Mouse (Mus musculus) midbrain, embryonic 16.5 days (tissue): ENCODE results near the gene Sec31a. TPM values are rescaled to one million over a fixed set of nuclear protein-coding genes. Genes with fewer than 3 reads are reported as not detected.

Experiments used
- ATAC-seq: fragments of 200-750 bp; cut with Nextera tagmentation; 2 replicates; pipeline ENCODE4 v1.8.0; 2017; ENCODE audit warnings: moderate TSS enrichment
- H3K27ac ChIP-seq: fragments of 300-500 bp; sonication (generic); 2 replicates; pipeline ENCODE4 v1.5.1; 2014; ENCODE audit warnings: mild to moderate bottlenecking, low read length, mixed read lengths
- H3K27me3 ChIP-seq: fragments of 300-500 bp; sonication (generic); 2 replicates; pipeline ENCODE4 v1.6.1; 2014; ENCODE audit warnings: low read depth, low read length, mixed read lengths; ENCODE audit not compliant: control insufficient read depth, insufficient read depth
- H3K36me3 ChIP-seq: fragments of 300-500 bp; sonication (generic); 2 replicates; pipeline ENCODE4 v1.6.1; 2014; ENCODE audit warnings: mild to moderate bottlenecking, low read length, moderate library complexity, mixed read lengths; ENCODE audit not compliant: control insufficient read depth, insufficient read depth
- H3K4me1 ChIP-seq: fragments of 300-500 bp; sonication (generic); 2 replicates; pipeline ENCODE4 v1.6.1; 2014; ENCODE audit warnings: mild to moderate bottlenecking, low read length, mixed read lengths; ENCODE audit not compliant: control insufficient read depth, insufficient read depth
- H3K4me2 ChIP-seq: fragments of 300-500 bp; sonication (generic); 2 replicates; pipeline ENCODE4 v1.6.1; 2014; ENCODE audit warnings: mild to moderate bottlenecking, low read length, mixed read lengths
- H3K4me3 ChIP-seq: fragments of 300-500 bp; sonication (generic); 2 replicates; pipeline ENCODE4 v1.5.1; 2014; ENCODE audit warnings: low read depth, mild to moderate bottlenecking, low read length, moderate library complexity, mixed read lengths
- H3K9ac ChIP-seq: fragments of 300-500 bp; sonication (generic); 2 replicates; pipeline ENCODE4 v1.6.1; 2014; ENCODE audit warnings: low read depth, low read length, mixed read lengths
- H3K9me3 ChIP-seq: fragments of 300-500 bp; sonication (generic); replicated peaks from 2 replicates; pipeline ENCODE4 v1.6.1; 2014; ENCODE audit warnings: mild to moderate bottlenecking, low read length, mixed read lengths; ENCODE audit not compliant: control insufficient read depth, poor library complexity, severe bottlenecking
- WGBS: fragments of 180-500 bp; shearing (Covaris S2); extraction: QIAGEN DNeasy Blood & Tissue Kit; methylation state at CpG from one replicate; pipeline ENCODE4 v1.1.7; 2014; 5-methylcytosine and 5-hydroxymethylcytosine counted together
- polyA plus RNA-seq: library from polyadenylated mRNA; unstranded; fragments of >200 nt; fragmentation: Nextera tagmentation; extraction: Ambion mirVana; gene quantifications from 2 replicates; pipeline ENCODE4 v1.2.1, GENCODE M21; 2015

Sec31a gene
- polyA plus RNA-seq, 1 experiment from 2014 or later = 91.0 TPM

GRCm38 (mm10) chr5:100418077-100418476 lies 2.0 kb upstream of the Sec31a start:
- H3K9ac ChIP-seq = no peak overlapping the region
- no peak overlapping the region for H3K4me2 ChIP-seq
- 85% methylated on average over 2 of the region's 2 CpGs for WGBS
- H3K36me3 ChIP-seq = peaks cover 27% of the 10 kb centered on the region
- no peaks in the 10 kb centered on the region for H3K9me3 ChIP-seq
- H3K27ac ChIP-seq = no peak overlapping the region
- H3K4me3 ChIP-seq = no peak overlapping the region
- ATAC-seq = no peak
- peaks cover 23% of the 10 kb centered on the region for H3K4me1 ChIP-seq
- H3K27me3 ChIP-seq = no peaks in the 10 kb centered on the region

GRCm38 (mm10) chr5:100414474-100415196 lies 1.4 kb downstream of the Sec31a start:
- WGBS = 78% methylated on average over 11 of the region's 11 CpGs
- H3K4me2 ChIP-seq = peak overlapping the region; percentile 77
- H3K4me3 ChIP-seq = no peak overlapping the region
- no peaks in the 10 kb centered on the region for H3K27me3 ChIP-seq
- H3K9me3 ChIP-seq = no peaks in the 10 kb centered on the region
- H3K27ac ChIP-seq = no peak overlapping the region
- peaks cover 21% of the 10 kb centered on the region for H3K4me1 ChIP-seq
- H3K36me3 ChIP-seq = peaks cover 11% of the 10 kb centered on the region
- no peak overlapping the region for H3K9ac ChIP-seq
- ATAC-seq = no peak

- no peak overlapping the region for H3K9ac ChIP-seq
- H3K4me2 ChIP-seq = no peak overlapping the region
- no peaks in the 10 kb centered on the region for H3K27me3 ChIP-seq
- H3K9me3 ChIP-seq = no peaks in the 10 kb centered on the region
- no peak overlapping the region for H3K4me3 ChIP-seq
- WGBS = 92% methylated on average over 3 of the region's 3 CpGs
- no peaks in the 10 kb centered on the region for H3K36me3 ChIP-seq
- peaks cover 21% of the 10 kb centered on the region for H3K4me1 ChIP-seq
- H3K27ac ChIP-seq = no peak overlapping the region
- no peak for ATAC-seq
Measured at GRCm38 (mm10) chr5:100412886-100413285, 3.1 kb downstream of the Sec31a start.

DNA sequence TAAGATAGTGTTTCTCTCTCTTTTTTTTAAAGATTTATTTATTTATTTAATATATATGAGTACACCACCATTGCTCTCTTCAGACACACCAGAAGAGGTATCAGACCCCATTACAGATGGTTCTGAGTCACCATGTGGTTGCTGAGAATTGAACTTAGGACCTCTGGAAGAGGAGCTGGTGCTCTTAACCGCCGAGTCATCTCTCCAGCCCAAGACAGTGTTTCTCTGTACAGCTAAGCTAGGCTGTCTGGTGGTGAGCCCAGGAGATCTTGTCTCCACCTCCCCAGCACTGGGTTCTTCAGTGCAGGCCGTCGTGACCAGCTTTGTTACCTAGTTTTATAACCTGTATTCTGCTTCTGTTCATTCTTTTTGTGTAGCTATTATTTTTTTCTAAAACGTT lies 5.8 kb downstream of the Sec31a start:
- Histone ChIP-seq H3K4me3 (no peak overlapping the region), H3K9ac (no peak overlapping the region), H3K9me3 (no peaks in the 10 kb centered on the region), H3K36me3 (peaks cover under 1% of the 10 kb centered on the region; the same call in 1 of the 2 replicates), H3K27me3 (no peaks in the 10 kb centered on the region), H3K4me1 (peaks cover 13% of the 10 kb centered on the region), H3K27ac (no peak overlapping the region), H3K4me2 (no peak overlapping the region)
- no peak for ATAC-seq
- 90% methylated on average over 5 of the region's 5 CpGs for WGBS

DNA sequence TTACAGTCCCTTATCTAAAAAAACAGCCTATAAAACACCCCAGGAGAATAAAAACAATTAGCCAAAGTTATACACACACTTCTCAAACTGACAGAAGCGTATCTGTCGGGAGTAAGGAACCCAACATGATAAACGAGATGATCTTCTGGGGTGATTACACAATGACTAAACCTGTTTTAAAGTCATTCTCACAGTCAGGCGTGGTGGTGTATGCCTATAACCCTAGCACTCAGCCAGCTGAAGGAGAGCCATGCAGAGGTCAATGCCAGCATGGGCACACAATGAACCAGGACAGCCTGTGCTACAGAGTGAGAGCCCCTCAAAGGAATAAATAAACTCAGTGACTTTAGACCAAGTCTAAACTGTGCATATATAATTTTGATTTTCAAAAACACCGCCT lies 7.5 kb downstream of the Sec31a start:
- WGBS = 89% methylated on average over 5 of the region's 5 CpGs
- Histone ChIP-seq H3K4me1 (peaks cover 2% of the 10 kb centered on the region; the same call in 1 of the 2 replicates), H3K9me3 (no peaks in the 10 kb centered on the region), H3K4me3 (no peak overlapping the region), H3K9ac (no peak overlapping the region), H3K36me3 (peaks cover 11% of the 10 kb centered on the region), H3K27me3 (no peaks in the 10 kb centered on the region), H3K4me2 (no peak overlapping the region), H3K27ac (no peak overlapping the region)
- ATAC-seq = no peak

DNA sequence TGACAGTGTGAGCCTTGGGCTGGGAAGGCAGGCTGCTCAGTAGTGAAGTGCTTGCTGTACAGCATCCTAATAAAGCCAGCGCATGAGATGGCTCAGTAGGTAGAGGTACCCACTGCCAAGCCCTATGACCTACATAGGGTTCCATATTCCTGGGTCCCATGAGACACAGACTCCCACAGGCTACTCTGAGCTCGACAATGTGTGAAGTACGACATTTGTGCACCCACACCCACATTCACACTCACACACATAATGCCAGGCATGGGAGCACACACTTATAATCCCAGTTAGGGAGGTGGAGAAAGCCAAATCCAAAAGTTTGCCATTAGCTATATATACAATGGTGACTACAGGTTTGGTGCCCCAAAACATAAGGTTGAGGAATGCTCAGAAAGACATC lies 19.3 kb downstream of the Sec31a start:
- no peaks in the 10 kb centered on the region for H3K4me1 ChIP-seq
- H3K4me2 ChIP-seq = no peak overlapping the region
- 96% methylated on average over 3 of the region's 3 CpGs for WGBS
- peaks cover 48% of the 10 kb centered on the region for H3K36me3 ChIP-seq
- H3K9ac ChIP-seq = no peak overlapping the region
- H3K27ac ChIP-seq = no peak overlapping the region
- no peak overlapping the region for H3K4me3 ChIP-seq
- H3K9me3 ChIP-seq = no peaks in the 10 kb centered on the region
- no peak for ATAC-seq
- no peaks in the 10 kb centered on the region for H3K27me3 ChIP-seq

DNA sequence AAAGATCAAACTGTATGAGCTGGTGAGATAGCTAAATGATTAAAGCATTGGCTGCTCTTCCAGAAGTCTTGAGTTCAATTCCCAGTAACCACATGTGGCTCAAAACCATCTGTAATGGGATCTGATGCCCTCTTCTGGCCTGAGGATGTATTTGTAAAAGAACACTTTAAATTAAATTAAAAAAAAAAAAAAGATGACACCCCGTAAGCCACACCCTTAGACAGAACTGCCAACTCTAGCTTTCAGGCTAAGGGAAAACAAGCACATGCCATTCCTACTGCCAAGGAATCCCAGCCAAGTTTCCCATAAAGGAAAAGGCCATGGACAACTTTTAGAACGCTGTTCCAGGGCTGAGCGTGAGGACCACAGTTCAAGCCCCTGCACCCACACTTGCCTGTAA lies 22.4 kb downstream of the Sec31a start:
- Histone ChIP-seq H3K27me3 (no peaks in the 10 kb centered on the region), H3K27ac (no peak overlapping the region), H3K9ac (no peak overlapping the region), H3K9me3 (no peaks in the 10 kb centered on the region), H3K36me3 (peaks cover 63% of the 10 kb centered on the region), H3K4me1 (no peaks in the 10 kb centered on the region), H3K4me2 (no peak overlapping the region), H3K4me3 (no peak overlapping the region)
- ATAC-seq = no peak
- WGBS = 87% methylated on average over 3 of the region's 3 CpGs

GRCm38 (mm10) chr5:100392436-100392955 lies 23.5 kb downstream of the Sec31a start:
- Histone ChIP-seq H3K27me3 (no peaks in the 10 kb centered on the region), H3K4me1 (no peaks in the 10 kb centered on the region), H3K4me2 (no peak overlapping the region), H3K9ac (no peak overlapping the region), H3K27ac (no peak overlapping the region), H3K4me3 (no peak overlapping the region), H3K9me3 (no peaks in the 10 kb centered on the region), H3K36me3 (peaks cover 56% of the 10 kb centered on the region)
- ATAC-seq = no peak
- WGBS = 94% methylated on average over 20 of the region's 20 CpGs

- WGBS = 97% methylated on average over 18 of the region's 18 CpGs
- Histone ChIP-seq H3K36me3 (peaks cover 45% of the 10 kb centered on the region), H3K9me3 (no peaks in the 10 kb centered on the region), H3K4me1 (no peaks in the 10 kb centered on the region), H3K27ac (no peak overlapping the region), H3K4me3 (no peak overlapping the region), H3K9ac (no peak overlapping the region), H3K27me3 (no peaks in the 10 kb centered on the region), H3K4me2 (no peak overlapping the region)
- no peak for ATAC-seq
Measured at GRCm38 (mm10) chr5:100383782-100384510, 32.1 kb downstream of the Sec31a start.
